Comparison of ENCODE assay signal across 14 mouse cellular contexts in genomic region chr19:40349713-40350671, GRCm38 (mm10).
A peak's percentile ranks its signal among the peaks of the same experiment; 100 is the strongest.
DNase-seq lines count a peak whose midpoint lies in the region; ATAC-seq and TF ChIP-seq lines count a peak whose summit lies in the region.
"Had no signal": no experiment of that assay in that cellular context is flagged by ENCODE, and none has a peak within 500 bp of the region (broad histone marks: within the 10 kb centered on the region; RNA-seq: fewer than 3 reads in every experiment).

No protein-coding gene starts in this region.

- H3K27me3 ChIP-seq in hindbrain, embryonic 11.5 days (ENCODE audit: control insufficient read depth, insufficient read depth, low read length): no peaks in the 10 kb centered on the region
- H3K27me3 ChIP-seq in midbrain, embryonic 15.5 days (replicated peaks): no peaks in the 10 kb centered on the region

- peak; percentile 68 for ATAC-seq in hindbrain, embryonic 11.5 days (ENCODE audit: low FRiP score)
- ATAC-seq in midbrain, embryonic 15.5 days (replicated peaks): peak; percentile 62
- ATAC-seq in activated CD4-positive, CD25-positive, alpha-beta regulatory T cell, adult 4 months: no peak
- no peak for ATAC-seq in granulocyte monocyte progenitor cell, adult 5-6 weeks (replicated peaks; ENCODE audit: poor library complexity, severe bottlenecking)

- no peaks in the 10 kb centered on the region for H3K9me3 ChIP-seq in hindbrain, embryonic 11.5 days (ENCODE audit: control insufficient read depth, low read length)
- H3K9me3 ChIP-seq in midbrain, embryonic 15.5 days: no peaks in the 10 kb centered on the region

- no peak overlapping the region for H3K9ac ChIP-seq in hindbrain, embryonic 11.5 days (ENCODE audit: low read depth, low read length)
- no peak overlapping the region for H3K9ac ChIP-seq in midbrain, embryonic 15.5 days

- DNase-seq in embryo, embryonic 11 days: peak; percentile 9
- no peak for DNase-seq in embryo, embryonic 9.5 days (ENCODE audit: extremely low spot score)
- DNase-seq in brain, embryonic 14.5 days (ENCODE audit: low read depth): peak; percentile 81
- no peak for DNase-seq in hindbrain, embryonic 11.5 days (ENCODE audit: low spot score)
- no peak for DNase-seq in left cerebral cortex, postnatal 4 days
- DNase-seq: cerebellum, adult 18-20 months; gastrocnemius, adult 2 months; kidney, adult 18-20 months; lung, adult 2 months; thymus, adult 2 months had no signal

- H3K27ac ChIP-seq in hindbrain, embryonic 11.5 days (ENCODE audit: low read depth, low read length): 0 out of 2 replicates have a peak overlapping the region, but pooled peaks have one; percentile 30
- H3K27ac ChIP-seq in midbrain, embryonic 15.5 days: peak overlapping the region; percentile 64

- H3K4me2 ChIP-seq in hindbrain, embryonic 11.5 days (replicated peaks; ENCODE audit: low read depth, low read length): 0 out of 2 replicates have a peak overlapping the region, but pooled peaks have one; percentile 24
- peak overlapping the region; percentile 21; the same call in 1 of the 2 replicates for H3K4me2 ChIP-seq in midbrain, embryonic 15.5 days
- H3K4me2 ChIP-seq: heart, embryonic 11.5 days had no signal

- H3K4me1 ChIP-seq in hindbrain, embryonic 11.5 days (replicated peaks; ENCODE audit: control insufficient read depth, insufficient read depth, low read length): 0 out of 2 replicates have a peak, but pooled peaks cover 3% of the 10 kb centered on the region
- peaks cover 24% of the 10 kb centered on the region for H3K4me1 ChIP-seq in midbrain, embryonic 15.5 days

- no peak for TF ChIP-seq CTCF in brain, embryonic 14.5 days (IDR thresholded peaks at IDR 0.05; ENCODE audit: borderline replicate concordance, extremely low read depth, insufficient read depth, insufficient read length)

- no peak for TF ChIP-seq POLR2A in brain, embryonic 14.5 days (IDR thresholded peaks at IDR 0.05; ENCODE audit: borderline replicate concordance, extremely low read depth, insufficient read depth, insufficient read length, poor library complexity, severe bottlenecking)

- H3K4me3 ChIP-seq in hindbrain, embryonic 11.5 days (ENCODE audit: low read depth, low read length): no peak overlapping the region
- H3K4me3 ChIP-seq in midbrain, embryonic 15.5 days: no peak overlapping the region
- H3K4me3 ChIP-seq: gastrocnemius, adult 2 months had no signal

- 32% methylated on average over 16 of the region's 16 CpGs for WGBS in hindbrain, embryonic 11.5 days
- WGBS in midbrain, embryonic 15.5 days: 18% methylated on average over 16 of the region's 16 CpGs

- intact Hi-C loops in left cerebral cortex, postnatal 4 days (cut with DNase I): loop anchor here (5.0 kb wide), 1 partner anchor 197 kb away; no protein-coding TSS in a partner anchor

- no peaks in the 10 kb centered on the region for H3K36me3 ChIP-seq in hindbrain, embryonic 11.5 days (ENCODE audit: control insufficient read depth, insufficient read depth, low read length)
- peaks cover 5% of the 10 kb centered on the region; the same call in 1 of the 2 replicates for H3K36me3 ChIP-seq in midbrain, embryonic 15.5 days (replicated peaks)

Comparison
In these comparisons a context has a peak if more than half of its experiments do, and no peak if none do; other contexts are left out.
1. DNase-seq: peak in embryo, embryonic 11 days (single experiment) and brain, embryonic 14.5 days (single experiment); none in embryo, embryonic 9.5 days (single experiment), hindbrain, embryonic 11.5 days (single experiment) and left cerebral cortex, postnatal 4 days (single experiment).
2. ATAC-seq: peak in hindbrain, embryonic 11.5 days (single experiment) and midbrain, embryonic 15.5 days (single experiment); none in activated CD4-positive, CD25-positive, alpha-beta regulatory T cell, adult 4 months (single experiment) and granulocyte monocyte progenitor cell, adult 5-6 weeks (single experiment).